Mouse (Mus musculus) megakaryocyte, embryonic 14.5 days (primary cell): ENCODE results near the gene Pthlh.

Experiments
- FLI1 ChIP-seq: IDR thresholded peaks from 2 replicates; pipeline ENCODE4 v1.6.1; 2012; ENCODE audit warnings: low read length, inconsistent platforms, mixed read lengths
- GATA1 ChIP-seq: IDR thresholded peaks from 3 replicates; pipeline ENCODE4 v1.6.1; 2012; ENCODE audit warnings: mixed read lengths, low read length, inconsistent platforms, borderline replicate concordance

DNA sequence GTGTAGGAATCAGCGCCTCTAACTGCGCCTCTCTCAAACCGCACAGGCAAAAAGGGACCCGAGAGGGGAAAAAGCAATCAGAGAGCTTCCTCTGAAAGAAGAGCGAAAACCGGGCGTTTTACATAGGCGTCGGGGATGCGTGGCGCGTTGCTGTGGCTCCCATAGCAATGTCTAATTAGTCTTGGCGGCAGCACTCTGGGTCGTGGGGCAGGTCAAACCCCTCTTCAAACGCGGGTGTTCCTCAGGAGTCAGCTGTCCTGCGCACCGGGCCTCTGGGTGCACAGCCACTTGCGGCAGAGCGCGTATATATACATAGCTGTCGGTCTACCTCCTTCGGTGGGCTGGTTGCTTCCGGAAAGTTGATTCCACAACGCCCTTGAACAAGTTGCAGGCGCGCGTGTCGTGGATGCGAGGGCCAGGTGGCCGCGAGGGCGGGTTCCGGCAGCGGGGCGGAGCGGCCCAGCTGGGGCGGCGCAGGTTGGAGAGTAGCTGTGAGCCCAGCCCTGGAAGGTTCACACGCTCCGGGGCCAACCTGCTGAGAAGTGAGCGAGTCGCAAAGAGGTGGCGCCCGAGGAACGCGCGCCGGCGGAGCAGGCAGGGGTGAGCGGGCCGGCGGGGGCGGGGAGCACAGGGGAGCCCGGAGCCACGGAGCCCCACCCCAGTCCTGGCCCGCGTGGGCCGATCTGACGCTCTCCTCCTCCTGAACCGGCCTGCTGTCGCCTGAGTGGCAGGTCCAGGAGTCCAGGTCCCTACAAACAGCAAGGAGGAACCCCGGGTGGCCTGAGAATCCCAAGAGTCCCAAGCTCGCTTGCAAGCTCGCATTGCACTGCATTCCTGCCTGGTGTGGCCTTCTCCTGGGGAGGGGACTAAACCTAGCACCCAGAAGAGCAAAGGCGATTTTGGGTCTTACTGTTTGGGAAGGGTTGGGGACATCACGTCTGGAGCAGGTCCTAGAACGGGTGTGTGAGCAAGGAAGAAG is at the start of gene Pthlh:
- no peak for TF ChIP-seq GATA1
- no peak for TF ChIP-seq FLI1
